Mouse (Mus musculus) left cerebral cortex, postnatal 10 days (tissue): Measurements from ENCODE around the gene Lypd5. TPM values are rescaled to one million over a fixed set of nuclear protein-coding genes. Genes with fewer than 3 reads are reported as not detected.

Source experiments
- DNase-seq, 2 experiments: peaks; one replicate each; pipeline ENCODE4 v3.0.0; 2021 to 2022; ENCODE audit warnings: low spot score in 2 of 2, mixed read lengths in 1 of 2; ENCODE audit errors: extremely low spot score in 1 of 2
- intact Hi-C: fragments of 180-260 bp; cut with DNase I; formaldehyde crosslinking; loops from one replicate; pipeline ENCODE4 v1.15.1; 2025
- total RNA-seq, 2 experiments: library from RNA; stranded (reverse); gene quantifications; 2 replicates each; pipeline ENCODE4 v1.2.3; 2021

Lypd5 gene
- total RNA-seq: under 1 TPM in 1 of 2 experiments, not detected in 1; 0.15 TPM

GRCm38 (mm10) chr7:24348896-24349295 is at the start of gene Lypd5:
Gene Lypd5 (plus strand): TSS chr7:24349196.
- DNase-seq: no peak
- intact Hi-C loops: no loop called here

GRCm38 (mm10) chr7:24299823-24300481 is 49.0 kb upstream of the Lypd5 start:
- peak in 1 of 2 experiments; percentile 32 for DNase-seq
- intact Hi-C loops: loop anchor here (10.0 kb wide), 1 partner anchor 325 kb away; the partner anchor contains the start of gene Vmn1r181

- intact Hi-C loops: no loop called here
- DNase-seq: no peak
Observed at GRCm38 (mm10) chr7:24300771-24301282, 48.2 kb upstream of the Lypd5 start, which contains the start of gene Zfp61. Gene Zfp61 (minus strand): TSS chr7:24301232.

GRCm38 (mm10) chr7:24315726-24316566 is 33.0 kb upstream of the Lypd5 start:
- intact Hi-C loops: no loop called here
- DNase-seq: no peak

- intact Hi-C loops: no loop called here
- peak; percentile 95 to 97 for DNase-seq
Observed at GRCm38 (mm10) chr7:24316567-24317092, 32.4 kb upstream of the Lypd5 start, which contains the start of gene Zfp94. Gene Zfp94 (minus strand): TSS chr7:24316666.

- no peak for DNase-seq
- intact Hi-C loops: no loop called here
Observed at GRCm38 (mm10) chr7:24318942-24319341, 30.1 kb upstream of the Lypd5 start.

GRCm38 (mm10) chr7:24322593-24322992 is 26.4 kb upstream of the Lypd5 start:
- no peak for DNase-seq
- intact Hi-C loops: no loop called here

GRCm38 (mm10) chr7:24325197-24325596 is 23.8 kb upstream of the Lypd5 start:
- DNase-seq: peak in 1 of 2 experiments; percentile 67
- intact Hi-C loops: no loop called here

GRCm38 (mm10) chr7:24325675-24326128 is 23.3 kb upstream of the Lypd5 start:
- intact Hi-C loops: no loop called here

GRCm38 (mm10) chr7:24326273-24327135 is 22.5 kb upstream of the Lypd5 start:
- no peak for DNase-seq
- intact Hi-C loops: no loop called here

More at GRCm38 (mm10) chr7:24325675-24326128, 23.3 kb upstream of the Lypd5 start:
- peak; percentile 39 to 53 for DNase-seq

GRCm38 (mm10) chr7:24327281-24327975 is 21.6 kb upstream of the Lypd5 start:
- intact Hi-C loops: no loop called here
- no peak for DNase-seq

GRCm38 (mm10) chr7:24333304-24333986 is 15.6 kb upstream of the Lypd5 start, which contains the start of gene Tescl:
Gene Tescl (minus strand): TSS chr7:24333936.
- intact Hi-C loops: loop anchor here (10.0 kb wide), 1 partner anchor 141 kb away; no protein-coding TSS in a partner anchor
- peak in 1 of 2 experiments; percentile 37 for DNase-seq

- intact Hi-C loops: loop anchor here (10.0 kb wide), 1 partner anchor 139 kb away; no protein-coding TSS in a partner anchor
- peak; percentile 66 to 80 for DNase-seq
Observed at GRCm38 (mm10) chr7:24335699-24336309, 13.2 kb upstream of the Lypd5 start.

GRCm38 (mm10) chr7:24338241-24338640 is 10.8 kb upstream of the Lypd5 start:
- intact Hi-C loops: loop anchor here (10.0 kb wide), 1 partner anchor 137 kb away; no protein-coding TSS in a partner anchor
- DNase-seq: no peak

GRCm38 (mm10) chr7:24343701-24344272 is 5.2 kb upstream of the Lypd5 start:
- intact Hi-C loops: loop anchor here (5.0 kb wide), 1 partner anchor 39 kb away; no protein-coding TSS in a partner anchor
- no peak for DNase-seq

- intact Hi-C loops: no loop called here
- no peak for DNase-seq
Observed at GRCm38 (mm10) chr7:24346444-24346843, 2.6 kb upstream of the Lypd5 start.
